Mouse (Mus musculus): ENCODE results near the gene Tollip. TPM values are rescaled to one million over a fixed set of nuclear protein-coding genes. Genes with fewer than 3 reads are reported as not detected.
"Not testable (repeated sequence)": the region's sequence is repeated elsewhere in the genome, so short reads cannot be mapped to it uniquely, and the experiment has no call there.

Tollip gene
- total RNA-seq, 1 experiment from 2014 or later = 38.2 TPM

GRCm38 (mm10) chr7:141943444-141943843, 25.1 kb upstream of the Tollip start:
- no peak for ATAC-seq (replicated peaks; ENCODE audit: insufficient number of reproducible peaks, low FRiP score, low TSS enrichment, poor library complexity, severe bottlenecking)

- ATAC-seq (replicated peaks; ENCODE audit: insufficient number of reproducible peaks, low FRiP score, low TSS enrichment, poor library complexity, severe bottlenecking) = no peak
Observed at GRCm38 (mm10) chr7:141934951-141935350, 16.6 kb upstream of the Tollip start.

- no peak for ATAC-seq (replicated peaks; ENCODE audit: insufficient number of reproducible peaks, low FRiP score, low TSS enrichment, poor library complexity, severe bottlenecking)
Observed at GRCm38 (mm10) chr7:141934128-141934898, 16.0 kb upstream of the Tollip start.

GRCm38 (mm10) chr7:141928642-141929041, 10.3 kb upstream of the Tollip start:
- ATAC-seq (replicated peaks; ENCODE audit: insufficient number of reproducible peaks, low FRiP score, low TSS enrichment, poor library complexity, severe bottlenecking) = no peak

GRCm38 (mm10) chr7:141924917-141925316, 6.6 kb upstream of the Tollip start:
- ATAC-seq (replicated peaks; ENCODE audit: insufficient number of reproducible peaks, low FRiP score, low TSS enrichment, poor library complexity, severe bottlenecking) = peak; percentile 73; the same call in 1 of the 2 replicates

- not testable (repeated sequence) for ATAC-seq (replicated peaks; ENCODE audit: insufficient number of reproducible peaks, low FRiP score, low TSS enrichment, poor library complexity, severe bottlenecking)
Observed at GRCm38 (mm10) chr7:141924121-141924520, 5.8 kb upstream of the Tollip start.

- ATAC-seq (replicated peaks; ENCODE audit: insufficient number of reproducible peaks, low FRiP score, low TSS enrichment, poor library complexity, severe bottlenecking) = 0 out of 2 replicates have a peak, but pooled peaks have one; percentile 40
Observed at GRCm38 (mm10) chr7:141911305-141911704, 7.0 kb downstream of the Tollip start.

- no peak for ATAC-seq (replicated peaks; ENCODE audit: insufficient number of reproducible peaks, low FRiP score, low TSS enrichment, poor library complexity, severe bottlenecking)
Observed at GRCm38 (mm10) chr7:141908591-141908990, 9.7 kb downstream of the Tollip start.

- no peak for ATAC-seq (replicated peaks; ENCODE audit: insufficient number of reproducible peaks, low FRiP score, low TSS enrichment, poor library complexity, severe bottlenecking)
Observed at GRCm38 (mm10) chr7:141902791-141903190, 15.5 kb downstream of the Tollip start.

- peak; percentile 92 for ATAC-seq (replicated peaks; ENCODE audit: insufficient number of reproducible peaks, low FRiP score, low TSS enrichment, poor library complexity, severe bottlenecking)
Observed at GRCm38 (mm10) chr7:141902269-141902729, 16.0 kb downstream of the Tollip start.

- ATAC-seq (replicated peaks; ENCODE audit: insufficient number of reproducible peaks, low FRiP score, low TSS enrichment, poor library complexity, severe bottlenecking) = no peak
Observed at GRCm38 (mm10) chr7:141901825-141902224, 16.5 kb downstream of the Tollip start.

GRCm38 (mm10) chr7:141892151-141892550, 26.2 kb downstream of the Tollip start:
- no peak for ATAC-seq (replicated peaks; ENCODE audit: insufficient number of reproducible peaks, low FRiP score, low TSS enrichment, poor library complexity, severe bottlenecking)

GRCm38 (mm10) chr7:141878813-141879212, 39.5 kb downstream of the Tollip start:
- no peak for ATAC-seq (replicated peaks; ENCODE audit: insufficient number of reproducible peaks, low FRiP score, low TSS enrichment, poor library complexity, severe bottlenecking)

GRCm38 (mm10) chr7:141874891-141875290, 43.4 kb downstream of the Tollip start:
- ATAC-seq (replicated peaks; ENCODE audit: insufficient number of reproducible peaks, low FRiP score, low TSS enrichment, poor library complexity, severe bottlenecking) = no peak

- ATAC-seq (replicated peaks; ENCODE audit: insufficient number of reproducible peaks, low FRiP score, low TSS enrichment, poor library complexity, severe bottlenecking) = no peak
Observed at GRCm38 (mm10) chr7:141870553-141870952, 47.8 kb downstream of the Tollip start.

GRCm38 (mm10) chr7:141869644-141870043, 48.7 kb downstream of the Tollip start:
- no peak for ATAC-seq (replicated peaks; ENCODE audit: insufficient number of reproducible peaks, low FRiP score, low TSS enrichment, poor library complexity, severe bottlenecking)

GRCm38 (mm10) chr7:141861046-141861445, 57.3 kb downstream of the Tollip start:
- no peak for ATAC-seq (replicated peaks; ENCODE audit: insufficient number of reproducible peaks, low FRiP score, low TSS enrichment, poor library complexity, severe bottlenecking)

- no peak for ATAC-seq (replicated peaks; ENCODE audit: insufficient number of reproducible peaks, low FRiP score, low TSS enrichment, poor library complexity, severe bottlenecking)
Observed at GRCm38 (mm10) chr7:141840354-141840753, 78.0 kb downstream of the Tollip start.

GRCm38 (mm10) chr7:141838779-141839178, 79.5 kb downstream of the Tollip start, which contains the start of gene Muc5b:
Gene Muc5b (plus strand): TSS chr7:141839070.
- no peak for ATAC-seq (replicated peaks; ENCODE audit: insufficient number of reproducible peaks, low FRiP score, low TSS enrichment, poor library complexity, severe bottlenecking)

- no peak for ATAC-seq (replicated peaks; ENCODE audit: insufficient number of reproducible peaks, low FRiP score, low TSS enrichment, poor library complexity, severe bottlenecking)
Observed at GRCm38 (mm10) chr7:141836423-141836822, 81.9 kb downstream of the Tollip start.
